Mouse (Mus musculus): Measurements from ENCODE around the gene Bola1.

- no peak for TF ChIP-seq CTCF (IDR thresholded peaks at IDR 0.05; ENCODE audit: control insufficient read depth, insufficient read depth, low read length)
- TF ChIP-seq POLR2A (IDR thresholded peaks at IDR 0.05; ENCODE audit: borderline replicate concordance, control insufficient read depth, low read depth, low read length) = no peak
These were observed 59.7 kb downstream of the Bola1 start for GRCm38 (mm10) chr3:96159820-96160219.

All from bone marrow, adult 2 months (tissue).